ENCODE assay signal across 20 mouse cellular contexts in genomic region chr5:84298878-84299736, GRCm38 (mm10).
A peak's percentile ranks its signal among the peaks of the same experiment; 100 is the strongest.
DNase-seq lines count a peak whose midpoint lies in the region; ATAC-seq lines count a peak whose summit lies in the region.
"Had no signal": no experiment of that assay in that cellular context is flagged by ENCODE, and none has a peak within 500 bp of the region (broad histone marks: within the 10 kb centered on the region; RNA-seq: fewer than 3 reads in every experiment).

No protein-coding gene starts in this region.

- H3K4me3 ChIP-seq in neural tube, embryonic 12.5 days: no peak overlapping the region
- H3K4me3 ChIP-seq in forebrain, embryonic 15.5 days: no peak overlapping the region
- no peak overlapping the region for H3K4me3 ChIP-seq in midbrain, embryonic 13.5 days (replicated peaks)
- H3K4me3 ChIP-seq: embryonic facial prominence, embryonic 15.5 days; heart, adult 2 months; left cerebral cortex, adult 2 months; liver, embryonic 12.5 days; lung, embryonic 15.5 days; neural tube, embryonic 15.5 days had no signal

- no peaks in the 10 kb centered on the region for H3K36me3 ChIP-seq in neural tube, embryonic 12.5 days
- no peaks in the 10 kb centered on the region for H3K36me3 ChIP-seq in forebrain, embryonic 15.5 days
- no peaks in the 10 kb centered on the region for H3K36me3 ChIP-seq in midbrain, embryonic 13.5 days
- H3K36me3 ChIP-seq: embryonic facial prominence, embryonic 15.5 days; G1E; liver, embryonic 12.5 days; lung, embryonic 15.5 days; neural tube, embryonic 15.5 days had no signal

- H3K9ac ChIP-seq in neural tube, embryonic 12.5 days: no peak overlapping the region
- no peak overlapping the region for H3K9ac ChIP-seq in forebrain, embryonic 15.5 days (replicated peaks)
- no peak overlapping the region for H3K9ac ChIP-seq in midbrain, embryonic 13.5 days (replicated peaks)
- H3K9ac ChIP-seq: embryonic facial prominence, embryonic 15.5 days; liver, embryonic 12.5 days; lung, embryonic 15.5 days; neural tube, embryonic 15.5 days had no signal

- 18% methylated on average over 8 of the region's 8 CpGs for WGBS in neural tube, embryonic 12.5 days
- 5% methylated on average over 8 of the region's 8 CpGs for WGBS in forebrain, embryonic 15.5 days
- 8% methylated on average over 8 of the region's 8 CpGs for WGBS in midbrain, embryonic 13.5 days

- no peak for DNase-seq in neural tube, embryonic 10.5 days (ENCODE audit: extremely low spot score, low spot score)
- no peak for DNase-seq in spleen, adult 12 weeks (ENCODE audit: low spot score)
- no peak for DNase-seq in cerebellum, adult 9-11 months
- DNase-seq in cerebellum, adult 9-10 months: no peak
- DNase-seq: adrenal gland, adult 2 months; cerebellum, adult 11-12 months; gastrocnemius, postnatal 14 days; heart, adult 2 months; kidney, adult 2 months; kidney, postnatal 25 days; thymus, adult 2 months had no signal

- no peaks in the 10 kb centered on the region for H3K4me1 ChIP-seq in neural tube, embryonic 12.5 days
- peaks cover 8% of the 10 kb centered on the region for H3K4me1 ChIP-seq in forebrain, embryonic 15.5 days
- peaks cover 8% of the 10 kb centered on the region for H3K4me1 ChIP-seq in midbrain, embryonic 13.5 days (replicated peaks)
- H3K4me1 ChIP-seq: embryonic facial prominence, embryonic 15.5 days; liver, embryonic 12.5 days; lung, embryonic 15.5 days had no signal

- peak overlapping the region; percentile 24; the same call in 1 of the 2 replicates for H3K4me2 ChIP-seq in neural tube, embryonic 12.5 days (replicated peaks)
- no peak overlapping the region for H3K4me2 ChIP-seq in forebrain, embryonic 15.5 days (replicated peaks)
- peak overlapping the region; percentile 25 for H3K4me2 ChIP-seq in midbrain, embryonic 13.5 days (replicated peaks)
- H3K4me2 ChIP-seq: embryonic facial prominence, embryonic 15.5 days; liver, embryonic 12.5 days; lung, embryonic 15.5 days; neural tube, embryonic 15.5 days had no signal

- H3K27me3 ChIP-seq in neural tube, embryonic 12.5 days (replicated peaks): no peaks in the 10 kb centered on the region
- no peaks in the 10 kb centered on the region for H3K27me3 ChIP-seq in forebrain, embryonic 15.5 days
- H3K27me3 ChIP-seq in midbrain, embryonic 13.5 days: peaks cover 18% of the 10 kb centered on the region
- H3K27me3 ChIP-seq: embryonic facial prominence, embryonic 15.5 days; liver, embryonic 12.5 days; lung, embryonic 15.5 days; neural tube, embryonic 15.5 days had no signal

- no peak overlapping the region for H3K27ac ChIP-seq in neural tube, embryonic 12.5 days
- H3K27ac ChIP-seq in forebrain, embryonic 15.5 days (replicated peaks): no peak overlapping the region
- H3K27ac ChIP-seq in midbrain, embryonic 13.5 days: no peak overlapping the region
- H3K27ac ChIP-seq: embryonic facial prominence, embryonic 15.5 days; heart, adult 2 months; left cerebral cortex, adult 2 months; liver, embryonic 12.5 days; lung, embryonic 15.5 days; neural tube, embryonic 15.5 days had no signal

- H3K9me3 ChIP-seq in neural tube, embryonic 12.5 days: no peaks in the 10 kb centered on the region
- no peaks in the 10 kb centered on the region for H3K9me3 ChIP-seq in forebrain, embryonic 15.5 days
- no peaks in the 10 kb centered on the region for H3K9me3 ChIP-seq in midbrain, embryonic 13.5 days
- H3K9me3 ChIP-seq: embryonic facial prominence, embryonic 15.5 days; liver, embryonic 12.5 days; lung, embryonic 15.5 days; neural tube, embryonic 15.5 days had no signal

- ATAC-seq in neural tube, embryonic 12.5 days (ENCODE audit: low FRiP score, low read depth): no peak
- peak; percentile 55; the same call in 1 of the 2 replicates for ATAC-seq in forebrain, embryonic 15.5 days (replicated peaks)
- peak; percentile 89 for ATAC-seq in midbrain, embryonic 13.5 days
- ATAC-seq: liver, embryonic 12.5 days had no signal
